ENCODE assay signal across 8 mouse cellular contexts in genomic region chr11:98765421-98766309, GRCm38 (mm10). TPM values are rescaled to one million over a fixed set of nuclear protein-coding genes. Genes with fewer than 3 reads are reported as not detected.
A peak's percentile ranks its signal among the peaks of the same experiment; 100 is the strongest.
DNase-seq lines count a peak whose midpoint lies in the region; ATAC-seq and TF ChIP-seq lines count a peak whose summit lies in the region.

No protein-coding gene starts in this region.

- no peak for ATAC-seq in heart, embryonic 13.5 days (ENCODE audit: extremely low read depth, insufficient number of reproducible peaks, low FRiP score, low TSS enrichment)
- ATAC-seq in kidney, embryonic 14.5 days (ENCODE audit: low FRiP score, low TSS enrichment): peak; percentile 47; the same call in 1 of the 2 replicates
- no peak for ATAC-seq in midbrain, postnatal 0 days (ENCODE audit: low FRiP score)

- 0 out of 2 replicates have a peak overlapping the region, but pooled peaks have one; percentile 3 for H3K4me3 ChIP-seq in embryonic facial prominence, embryonic 10.5 days
- H3K4me3 ChIP-seq in heart, embryonic 13.5 days: no peak overlapping the region
- H3K4me3 ChIP-seq in kidney, embryonic 14.5 days (ENCODE audit: low read length): no peak overlapping the region
- H3K4me3 ChIP-seq in midbrain, postnatal 0 days (ENCODE audit: low read depth, low read length): no peak overlapping the region

- peak overlapping the region; percentile 30 for H3K27ac ChIP-seq in embryonic facial prominence, embryonic 10.5 days (replicated peaks)
- H3K27ac ChIP-seq in heart, embryonic 13.5 days (replicated peaks): peak overlapping the region; percentile 95
- H3K27ac ChIP-seq in kidney, embryonic 14.5 days (ENCODE audit: low read depth, low read length): peak overlapping the region; percentile 55; the same call in 1 of the 2 replicates
- H3K27ac ChIP-seq in midbrain, postnatal 0 days (ENCODE audit: low read depth, low read length): peak overlapping the region; percentile 57

- WGBS in embryonic facial prominence, embryonic 10.5 days: 52% methylated on average over 8 of the region's 9 CpGs
- WGBS in heart, embryonic 13.5 days: 38% methylated on average over 8 of the region's 9 CpGs
- WGBS in kidney, embryonic 14.5 days: 42% methylated on average over 6 of the region's 9 CpGs
- WGBS in midbrain, postnatal 0 days: 31% methylated on average over 7 of the region's 9 CpGs

- peak overlapping the region; percentile 18 for H3K4me2 ChIP-seq in heart, embryonic 13.5 days
- H3K4me2 ChIP-seq in kidney, embryonic 14.5 days (replicated peaks; ENCODE audit: low read depth, low read length): no peak overlapping the region; the same call in 1 of the 2 replicates
- H3K4me2 ChIP-seq in midbrain, postnatal 0 days (ENCODE audit: low read depth, low read length, poor library complexity, severe bottlenecking): no peak overlapping the region

- no peak for TF ChIP-seq CTCF in midbrain, postnatal 0 days (IDR thresholded peaks at IDR 0.05)

- H3K27me3 ChIP-seq in embryonic facial prominence, embryonic 10.5 days (replicated peaks; ENCODE audit: low read depth, poor library complexity, severe bottlenecking): peaks cover 6% of the 10 kb centered on the region; the same call in 1 of the 2 replicates
- no peaks in the 10 kb centered on the region for H3K27me3 ChIP-seq in heart, embryonic 13.5 days (replicated peaks)
- no peaks in the 10 kb centered on the region for H3K27me3 ChIP-seq in kidney, embryonic 14.5 days (ENCODE audit: control insufficient read depth, insufficient read depth, low read length)
- H3K27me3 ChIP-seq in midbrain, postnatal 0 days (ENCODE audit: insufficient read depth, low read length): no peaks in the 10 kb centered on the region

- DNase-seq in adrenal gland, postnatal 14 days: peak; percentile 51
- DNase-seq in adrenal gland, postnatal 25 days: no peak
- no peak for DNase-seq in embryonic facial prominence, embryonic 10.5 days (ENCODE audit: low spot score)
- DNase-seq in midbrain, postnatal 0 days (ENCODE audit: low spot score): no peak
- DNase-seq in layer of hippocampus, postnatal 14 days (ENCODE audit: low spot score in 2 of 2): no peak
- DNase-seq in right cerebral cortex, postnatal 14 days: no peak

- H3K4me1 ChIP-seq in embryonic facial prominence, embryonic 10.5 days: peaks cover 63% of the 10 kb centered on the region
- peaks cover 75% of the 10 kb centered on the region for H3K4me1 ChIP-seq in heart, embryonic 13.5 days
- H3K4me1 ChIP-seq in kidney, embryonic 14.5 days (ENCODE audit: control insufficient read depth, insufficient read depth, low read length): peaks cover 45% of the 10 kb centered on the region
- peaks cover 13% of the 10 kb centered on the region; the same call in 1 of the 2 replicates for H3K4me1 ChIP-seq in midbrain, postnatal 0 days (ENCODE audit: insufficient read depth, low read length)

- H3K9me3 ChIP-seq in embryonic facial prominence, embryonic 10.5 days: no peaks in the 10 kb centered on the region
- no peaks in the 10 kb centered on the region for H3K9me3 ChIP-seq in heart, embryonic 13.5 days
- H3K9me3 ChIP-seq in kidney, embryonic 14.5 days (ENCODE audit: control insufficient read depth, low read length): no peaks in the 10 kb centered on the region
- no peaks in the 10 kb centered on the region for H3K9me3 ChIP-seq in midbrain, postnatal 0 days (ENCODE audit: low read length)

- H3K9ac ChIP-seq in heart, embryonic 13.5 days: peak overlapping the region; percentile 68
- 0 out of 2 replicates have a peak overlapping the region, but pooled peaks have one; percentile 12 for H3K9ac ChIP-seq in kidney, embryonic 14.5 days (ENCODE audit: low read depth, low read length)
- H3K9ac ChIP-seq in midbrain, postnatal 0 days (replicated peaks; ENCODE audit: low read length, poor library complexity, severe bottlenecking): 0 out of 2 replicates have a peak overlapping the region, but pooled peaks have one; percentile 33

- peaks cover 75% of the 10 kb centered on the region for H3K36me3 ChIP-seq in embryonic facial prominence, embryonic 10.5 days (replicated peaks)
- H3K36me3 ChIP-seq in heart, embryonic 13.5 days: peaks cover 74% of the 10 kb centered on the region
- peaks cover 45% of the 10 kb centered on the region for H3K36me3 ChIP-seq in kidney, embryonic 14.5 days (ENCODE audit: control insufficient read depth, insufficient read depth, low read length)
- peaks cover 69% of the 10 kb centered on the region for H3K36me3 ChIP-seq in midbrain, postnatal 0 days (ENCODE audit: insufficient read depth, low read length)

RNA-seq across cellular contexts. Expression of gene Nr1d1, which starts 9.5 kb away (rescaled TPM):
- 32.9 and 51.0 TPM in 2 replicates for total RNA-seq in adrenal gland, postnatal 14 days (2021)
- total RNA-seq in adrenal gland, postnatal 25 days (2021): 234 and 238 TPM in 2 replicates
- 1.1 and 1.8 TPM in 2 replicates for polyA plus RNA-seq in embryonic facial prominence, embryonic 10.5 days (2016; fragmentation: Nextera tagmentation; extraction: Ambion mirVana)
- 5.9 and 6.4 TPM in 2 replicates for polyA plus RNA-seq in heart, embryonic 13.5 days (2015; fragmentation: Nextera tagmentation; extraction: Ambion mirVana)
- polyA plus RNA-seq in kidney, embryonic 14.5 days (2014; fragmentation: Nextera tagmentation; extraction: Ambion mirVana): 1.6 and 2.6 TPM in 2 replicates
- 7.1 and 11.0 TPM in 2 replicates for total RNA-seq in midbrain, postnatal 0 days (2014; rRNA removed)
- polyA plus RNA-seq in midbrain, postnatal 0 days (2015; fragmentation: Nextera tagmentation; extraction: Ambion mirVana): 12.3 and 14.3 TPM in 2 replicates
- total RNA-seq in layer of hippocampus, postnatal 14 days (2021): 10 to 100 TPM; 53.3 to 65.3 TPM

RNA-seq across cellular contexts. Expression of gene Thra, which starts 25.2 kb away (rescaled TPM):
- 106 and 124 TPM in 2 replicates for total RNA-seq in adrenal gland, postnatal 14 days (2021)
- 82.5 and 89.4 TPM in 2 replicates for total RNA-seq in adrenal gland, postnatal 25 days (2021)
- 8.8 and 9.1 TPM in 2 replicates for polyA plus RNA-seq in embryonic facial prominence, embryonic 10.5 days (2016; fragmentation: Nextera tagmentation; extraction: Ambion mirVana)
- 30.0 and 32.0 TPM in 2 replicates for polyA plus RNA-seq in heart, embryonic 13.5 days (2015; fragmentation: Nextera tagmentation; extraction: Ambion mirVana)
- 28.0 and 31.8 TPM in 2 replicates for polyA plus RNA-seq in kidney, embryonic 14.5 days (2014; fragmentation: Nextera tagmentation; extraction: Ambion mirVana)
- 774 and 843 TPM in 2 replicates for total RNA-seq in midbrain, postnatal 0 days (2014; rRNA removed)
- polyA plus RNA-seq in midbrain, postnatal 0 days (2015; fragmentation: Nextera tagmentation; extraction: Ambion mirVana): 165 and 182 TPM in 2 replicates
- 1,000 to 10,000 TPM; 1,264 to 1,291 TPM for total RNA-seq in layer of hippocampus, postnatal 14 days (2021)

RNA-seq across cellular contexts. Expression of gene Msl1, which starts 29.7 kb away (rescaled TPM):
- total RNA-seq in adrenal gland, postnatal 14 days (2021): 88.5 and 88.7 TPM in 2 replicates
- 109 and 113 TPM in 2 replicates for total RNA-seq in adrenal gland, postnatal 25 days (2021)
- polyA plus RNA-seq in embryonic facial prominence, embryonic 10.5 days (2016; fragmentation: Nextera tagmentation; extraction: Ambion mirVana): 23.4 and 23.5 TPM in 2 replicates
- 14.6 and 15.7 TPM in 2 replicates for polyA plus RNA-seq in heart, embryonic 13.5 days (2015; fragmentation: Nextera tagmentation; extraction: Ambion mirVana)
- polyA plus RNA-seq in kidney, embryonic 14.5 days (2014; fragmentation: Nextera tagmentation; extraction: Ambion mirVana): 21.6 and 33.7 TPM in 2 replicates
- total RNA-seq in midbrain, postnatal 0 days (2014; rRNA removed): 88.3 and 107 TPM in 2 replicates
- 22.3 and 25.8 TPM in 2 replicates for polyA plus RNA-seq in midbrain, postnatal 0 days (2015; fragmentation: Nextera tagmentation; extraction: Ambion mirVana)
- 100 to 1,000 TPM; 149 to 161 TPM for total RNA-seq in layer of hippocampus, postnatal 14 days (2021)

RNA-seq across cellular contexts. Expression of gene Med24, which starts 36.4 kb away (rescaled TPM):
- 47.4 and 55.5 TPM in 2 replicates for total RNA-seq in adrenal gland, postnatal 14 days (2021)
- total RNA-seq in adrenal gland, postnatal 25 days (2021): 40.9 and 61.5 TPM in 2 replicates
- 73.9 and 78.1 TPM in 2 replicates for polyA plus RNA-seq in embryonic facial prominence, embryonic 10.5 days (2016; fragmentation: Nextera tagmentation; extraction: Ambion mirVana)
- 35.1 and 37.4 TPM in 2 replicates for polyA plus RNA-seq in heart, embryonic 13.5 days (2015; fragmentation: Nextera tagmentation; extraction: Ambion mirVana)
- polyA plus RNA-seq in kidney, embryonic 14.5 days (2014; fragmentation: Nextera tagmentation; extraction: Ambion mirVana): 39.5 and 59.1 TPM in 2 replicates
- 66.6 and 81.2 TPM in 2 replicates for total RNA-seq in midbrain, postnatal 0 days (2014; rRNA removed)
- 52.2 and 59.8 TPM in 2 replicates for polyA plus RNA-seq in midbrain, postnatal 0 days (2015; fragmentation: Nextera tagmentation; extraction: Ambion mirVana)
- total RNA-seq in layer of hippocampus, postnatal 14 days (2021): 100 to 1,000 TPM; 109 to 110 TPM

RNA-seq across cellular contexts. Expression of gene Casc3, which starts 39.0 kb away (rescaled TPM):
- total RNA-seq in adrenal gland, postnatal 14 days (2021): 37.8 and 38.8 TPM in 2 replicates
- 37.2 and 41.5 TPM in 2 replicates for total RNA-seq in adrenal gland, postnatal 25 days (2021)
- polyA plus RNA-seq in embryonic facial prominence, embryonic 10.5 days (2016; fragmentation: Nextera tagmentation; extraction: Ambion mirVana): 47.5 and 48.3 TPM in 2 replicates
- polyA plus RNA-seq in heart, embryonic 13.5 days (2015; fragmentation: Nextera tagmentation; extraction: Ambion mirVana): 22.3 and 23.1 TPM in 2 replicates
- 28.1 and 43.1 TPM in 2 replicates for polyA plus RNA-seq in kidney, embryonic 14.5 days (2014; fragmentation: Nextera tagmentation; extraction: Ambion mirVana)
- total RNA-seq in midbrain, postnatal 0 days (2014; rRNA removed): 29.4 and 32.2 TPM in 2 replicates
- 34.0 and 39.7 TPM in 2 replicates for polyA plus RNA-seq in midbrain, postnatal 0 days (2015; fragmentation: Nextera tagmentation; extraction: Ambion mirVana)
- 10 to 100 TPM; 56.7 to 59.7 TPM for total RNA-seq in layer of hippocampus, postnatal 14 days (2021)

Comparison
In these comparisons a context has a peak if more than half of its experiments do, and no peak if none do; other contexts are left out.
1. H3K27ac ChIP-seq: peak in every context shown above with its lines; median percentile 95 in heart, embryonic 13.5 days; 57 in midbrain, postnatal 0 days; 55 in kidney, embryonic 14.5 days; 30 in embryonic facial prominence, embryonic 10.5 days.
2. H3K9ac ChIP-seq: peak in every context shown above with its lines; median percentile 68 in heart, embryonic 13.5 days; 33 in midbrain, postnatal 0 days; 12 in kidney, embryonic 14.5 days.